Mouse (Mus musculus): ENCODE measurements around the gene Slc4a4. TPM values are rescaled to one million over a fixed set of nuclear protein-coding genes. Genes with fewer than 3 reads are reported as not detected.

Slc4a4 gene
- polyA plus RNA-seq, 1 experiment from 2014 or later = 2.2 TPM

DNA sequence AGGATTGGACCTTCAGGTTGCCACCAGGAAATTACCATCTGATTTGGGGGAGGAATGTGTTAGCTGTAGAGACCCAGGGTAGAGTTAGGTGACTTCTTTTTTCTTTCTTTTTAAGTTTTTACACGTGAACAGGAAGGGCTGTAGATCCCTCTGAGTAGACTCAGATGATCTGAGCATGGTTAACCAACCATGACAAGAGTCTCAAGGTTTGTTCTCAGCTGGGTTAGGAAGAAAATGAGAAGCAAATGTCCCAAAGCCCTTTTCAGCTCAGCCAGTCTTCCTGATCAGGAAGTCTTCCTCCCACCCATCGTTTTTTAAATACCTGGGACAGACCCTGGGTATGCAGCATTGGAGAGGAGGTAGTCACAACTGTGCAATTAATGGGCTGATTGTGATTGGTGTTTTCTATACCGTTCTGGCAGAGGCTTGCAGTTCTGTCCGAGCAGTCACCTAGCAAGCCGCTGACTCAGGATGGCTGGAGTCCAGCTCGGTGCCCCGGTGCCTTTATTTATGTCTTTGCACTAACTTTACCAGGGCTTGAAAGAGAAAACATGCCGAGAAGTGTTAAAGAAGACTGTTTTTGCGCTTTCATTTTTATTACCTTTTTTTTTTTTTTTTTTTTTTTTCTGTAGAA lies 236.8 kb downstream of the Slc4a4 start:
- Histone ChIP-seq H3K4me3 (no peak overlapping the region), H3K4me1 (no peaks in the 10 kb centered on the region), H3K36me3 (no peaks in the 10 kb centered on the region), H3K27ac (no peak overlapping the region), H3K9me3 (no peaks in the 10 kb centered on the region), H3K27me3 (ENCODE audit: insufficient read depth, poor library complexity, severe bottlenecking) (no peaks in the 10 kb centered on the region)
- no peak for DNase-seq (ENCODE audit: low spot score)
- 79% methylated on average over 9 of the region's 9 CpGs for WGBS

- WGBS = 84% methylated on average over 6 of the region's 6 CpGs
- Histone ChIP-seq H3K27ac (no peak overlapping the region), H3K4me1 (no peaks in the 10 kb centered on the region), H3K9me3 (no peaks in the 10 kb centered on the region), H3K4me3 (no peak overlapping the region), H3K27me3 (ENCODE audit: insufficient read depth, poor library complexity, severe bottlenecking) (no peaks in the 10 kb centered on the region), H3K36me3 (no peaks in the 10 kb centered on the region)
- no peak for DNase-seq (ENCODE audit: low spot score)
These were observed 241.6 kb downstream of the Slc4a4 start for GRCm38 (mm10) chr5:89128210-89128609.

- H3K9me3 ChIP-seq = no peaks in the 10 kb centered on the region
- WGBS = 85% methylated on average over 11 of the region's 11 CpGs
- no peak overlapping the region for H3K4me3 ChIP-seq
- no peak overlapping the region for H3K27ac ChIP-seq
- no peaks in the 10 kb centered on the region for H3K36me3 ChIP-seq
- no peaks in the 10 kb centered on the region for H3K4me1 ChIP-seq
- H3K27me3 ChIP-seq (ENCODE audit: insufficient read depth, poor library complexity, severe bottlenecking) = no peaks in the 10 kb centered on the region
- no peak for DNase-seq (ENCODE audit: low spot score)
These were observed 249.2 kb downstream of the Slc4a4 start for GRCm38 (mm10) chr5:89135776-89136175.

DNA sequence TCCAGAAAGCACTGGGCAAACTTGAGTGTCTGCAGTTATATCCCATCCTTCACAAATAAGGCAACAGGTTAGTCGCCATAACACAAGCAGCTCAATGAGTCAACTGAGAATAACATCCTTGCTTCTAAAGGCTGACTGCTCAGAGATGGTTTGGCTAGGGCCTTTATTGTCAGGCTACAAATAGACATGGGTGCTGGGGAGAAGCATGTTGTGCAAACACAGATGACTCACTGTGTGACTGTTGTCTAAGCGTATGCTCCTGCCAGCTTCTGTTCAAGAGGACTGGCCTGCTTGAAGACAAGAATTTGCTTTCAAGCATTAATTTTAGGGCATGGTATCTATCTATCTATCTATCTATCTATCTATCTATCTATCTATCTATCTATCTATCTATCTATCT lies 253.5 kb downstream of the Slc4a4 start:
- Histone ChIP-seq H3K4me1 (peaks cover 4% of the 10 kb centered on the region; the same call in 1 of the 2 replicates), H3K36me3 (no peaks in the 10 kb centered on the region), H3K27ac (no peak overlapping the region), H3K27me3 (ENCODE audit: insufficient read depth, poor library complexity, severe bottlenecking) (no peaks in the 10 kb centered on the region), H3K9me3 (no peaks in the 10 kb centered on the region), H3K4me3 (no peak overlapping the region)
- 90% methylated on average over 2 of the region's 2 CpGs for WGBS
- no peak for DNase-seq (ENCODE audit: low spot score)

DNA sequence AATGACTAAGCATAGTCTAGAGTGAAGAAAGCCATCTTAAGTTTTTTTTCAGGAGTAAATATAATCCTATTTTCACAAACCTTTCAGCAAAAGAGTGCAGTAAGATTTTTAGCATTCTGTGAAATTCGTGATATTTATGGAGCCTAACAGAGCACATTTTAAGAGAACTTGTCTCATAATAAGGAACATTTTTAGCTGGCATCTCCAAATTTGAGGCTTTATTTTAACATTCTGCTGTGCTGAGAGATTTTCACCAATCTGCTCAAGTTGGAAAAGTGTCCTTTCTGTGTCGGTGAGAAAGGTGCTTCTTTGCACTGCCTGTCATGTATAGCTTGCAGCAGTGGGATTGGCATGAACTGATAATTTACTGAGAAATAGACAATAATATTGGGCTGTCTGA lies 255.1 kb downstream of the Slc4a4 start:
- H3K4me1 ChIP-seq = peaks cover 4% of the 10 kb centered on the region; the same call in 1 of the 2 replicates
- no peaks in the 10 kb centered on the region for H3K27me3 ChIP-seq (ENCODE audit: insufficient read depth, poor library complexity, severe bottlenecking)
- H3K27ac ChIP-seq = no peak overlapping the region
- H3K4me3 ChIP-seq = no peak overlapping the region
- no peak for DNase-seq (ENCODE audit: low spot score)
- 83% methylated on average over 2 of the region's 2 CpGs for WGBS
- H3K36me3 ChIP-seq = no peaks in the 10 kb centered on the region
- no peaks in the 10 kb centered on the region for H3K9me3 ChIP-seq

GRCm38 (mm10) chr5:89146276-89146675 lies 259.7 kb downstream of the Slc4a4 start:
- no peak for DNase-seq (ENCODE audit: low spot score)
- no peaks in the 10 kb centered on the region for H3K36me3 ChIP-seq
- H3K27me3 ChIP-seq (ENCODE audit: insufficient read depth, poor library complexity, severe bottlenecking) = no peaks in the 10 kb centered on the region
- H3K27ac ChIP-seq = no peak overlapping the region
- H3K4me3 ChIP-seq = no peak overlapping the region
- WGBS = 89% methylated on average over 2 of the region's 2 CpGs
- peaks cover 23% of the 10 kb centered on the region for H3K4me1 ChIP-seq
- H3K9me3 ChIP-seq = no peaks in the 10 kb centered on the region

- Histone ChIP-seq H3K27me3 (ENCODE audit: insufficient read depth, poor library complexity, severe bottlenecking) (no peaks in the 10 kb centered on the region), H3K4me1 (peaks cover 23% of the 10 kb centered on the region), H3K27ac (no peak overlapping the region), H3K9me3 (no peaks in the 10 kb centered on the region), H3K36me3 (no peaks in the 10 kb centered on the region), H3K4me3 (no peak overlapping the region)
- no peak for DNase-seq (ENCODE audit: low spot score)
- WGBS = 49% methylated on average over 13 of the region's 13 CpGs
These were observed 260.7 kb downstream of the Slc4a4 start for GRCm38 (mm10) chr5:89147282-89147790.

- WGBS = 27% methylated on average over 2 of the region's 2 CpGs
- no peak overlapping the region for H3K4me3 ChIP-seq
- peaks cover 19% of the 10 kb centered on the region for H3K4me1 ChIP-seq
- H3K27me3 ChIP-seq (ENCODE audit: insufficient read depth, poor library complexity, severe bottlenecking) = no peaks in the 10 kb centered on the region
- DNase-seq (ENCODE audit: low spot score) = peak; percentile 78
- H3K27ac ChIP-seq = peak overlapping the region; percentile 52; the same call in 1 of the 2 replicates
- no peaks in the 10 kb centered on the region for H3K36me3 ChIP-seq
- no peaks in the 10 kb centered on the region for H3K9me3 ChIP-seq
These were observed 262.9 kb downstream of the Slc4a4 start for GRCm38 (mm10) chr5:89149436-89150040.

DNA sequence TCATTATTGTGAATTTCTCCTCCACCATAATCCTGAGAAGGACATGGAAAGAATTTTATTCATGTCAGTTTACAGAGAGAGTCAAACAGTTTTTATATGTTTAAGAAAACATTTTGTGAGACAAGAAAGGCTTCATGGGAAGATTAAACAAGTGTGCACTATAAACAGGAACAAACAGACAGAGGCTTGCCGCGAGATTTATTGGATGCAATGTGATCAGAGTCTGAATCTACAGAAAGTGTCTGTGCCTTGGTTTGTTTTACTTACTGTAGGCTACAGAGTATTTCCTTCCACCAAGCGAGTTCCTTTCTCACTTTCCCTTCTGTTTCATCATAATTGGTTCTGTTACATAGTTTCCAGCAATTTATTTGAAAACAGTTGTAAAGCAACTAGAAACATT lies 264.5 kb downstream of the Slc4a4 start:
- H3K4me1 ChIP-seq = peaks cover 19% of the 10 kb centered on the region
- no peaks in the 10 kb centered on the region for H3K27me3 ChIP-seq (ENCODE audit: insufficient read depth, poor library complexity, severe bottlenecking)
- no peaks in the 10 kb centered on the region for H3K9me3 ChIP-seq
- no peak for DNase-seq (ENCODE audit: low spot score)
- no peaks in the 10 kb centered on the region for H3K36me3 ChIP-seq
- WGBS = 90% methylated on average over 3 of the region's 3 CpGs
- no peak overlapping the region for H3K4me3 ChIP-seq
- H3K27ac ChIP-seq = no peak overlapping the region

DNA sequence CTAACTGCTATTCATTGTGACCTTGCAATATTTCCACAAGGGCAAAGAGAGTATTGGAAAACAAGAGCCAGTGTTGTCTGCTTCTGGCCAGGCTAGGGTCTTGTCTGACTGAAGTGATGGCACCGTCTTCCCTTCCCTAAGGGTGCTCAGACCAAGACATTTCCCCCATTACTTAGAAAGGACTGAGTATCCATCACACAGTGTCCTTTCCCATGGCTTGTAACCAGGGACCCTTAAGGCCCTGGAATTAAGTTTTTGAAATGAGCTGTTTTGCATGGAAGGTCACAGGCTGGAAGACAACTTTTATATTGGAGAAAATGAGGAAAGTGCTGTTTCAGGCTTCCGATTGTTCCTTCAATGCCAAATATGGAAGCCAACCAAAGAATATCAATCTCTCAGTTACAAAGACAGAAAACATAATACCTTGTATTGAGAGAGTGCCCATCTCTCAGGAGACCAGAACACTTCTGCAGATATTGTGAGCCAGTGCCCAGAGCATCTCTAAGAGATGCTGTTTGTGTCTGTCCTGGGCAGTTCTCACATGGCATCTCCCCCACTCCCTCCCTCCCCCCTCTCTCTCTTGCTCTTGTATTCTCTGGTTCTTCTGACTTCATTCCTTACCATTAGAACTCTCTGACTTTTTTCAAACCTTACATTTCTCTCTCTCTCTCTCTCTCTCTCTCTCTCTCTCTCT lies 284.6 kb downstream of the Slc4a4 start:
- H3K4me3 ChIP-seq = no peak overlapping the region
- no peak for DNase-seq (ENCODE audit: low spot score)

GRCm38 (mm10) chr5:89190063-89190462 lies 303.4 kb downstream of the Slc4a4 start:
- Histone ChIP-seq H3K4me1 (no peaks in the 10 kb centered on the region), H3K36me3 (no peaks in the 10 kb centered on the region), H3K27ac (no peak overlapping the region), H3K27me3 (ENCODE audit: insufficient read depth, poor library complexity, severe bottlenecking) (no peaks in the 10 kb centered on the region), H3K9me3 (no peaks in the 10 kb centered on the region), H3K4me3 (no peak overlapping the region)
- DNase-seq (ENCODE audit: low spot score) = no peak
- 75% methylated on average over 3 of the region's 3 CpGs for WGBS

More for the DNA sequence above, 284.6 kb downstream of the Slc4a4 start:
- no peak overlapping the region for H3K27ac ChIP-seq
- no peaks in the 10 kb centered on the region for H3K36me3 ChIP-seq
- H3K27me3 ChIP-seq (ENCODE audit: insufficient read depth, poor library complexity, severe bottlenecking) = no peaks in the 10 kb centered on the region
- WGBS = 90% methylated on average over 2 of the region's 2 CpGs
- H3K4me1 ChIP-seq = no peaks in the 10 kb centered on the region
- no peaks in the 10 kb centered on the region for H3K9me3 ChIP-seq

- no peaks in the 10 kb centered on the region for H3K4me1 ChIP-seq
- H3K9me3 ChIP-seq = no peaks in the 10 kb centered on the region
- H3K36me3 ChIP-seq = no peaks in the 10 kb centered on the region
- DNase-seq (ENCODE audit: low spot score) = no peak
- no peaks in the 10 kb centered on the region for H3K27me3 ChIP-seq (ENCODE audit: insufficient read depth, poor library complexity, severe bottlenecking)
- no peak overlapping the region for H3K4me3 ChIP-seq
- 91% methylated on average over 3 of the region's 3 CpGs for WGBS
- no peak overlapping the region for H3K27ac ChIP-seq
These were observed 308.0 kb downstream of the Slc4a4 start for GRCm38 (mm10) chr5:89194654-89195053.

GRCm38 (mm10) chr5:89198501-89198900 lies 311.9 kb downstream of the Slc4a4 start:
- Histone ChIP-seq H3K4me3 (no peak overlapping the region), H3K27ac (no peak overlapping the region), H3K27me3 (ENCODE audit: insufficient read depth, poor library complexity, severe bottlenecking) (no peaks in the 10 kb centered on the region), H3K4me1 (no peaks in the 10 kb centered on the region), H3K9me3 (no peaks in the 10 kb centered on the region), H3K36me3 (no peaks in the 10 kb centered on the region)
- 73% methylated on average over 2 of the region's 2 CpGs for WGBS
- no peak for DNase-seq (ENCODE audit: low spot score)
